Mouse (Mus musculus) ES-Bruce4 (cell line): Measurements from ENCODE around the gene Hist1h1d. TPM values are rescaled to one million over a fixed set of nuclear protein-coding genes. Genes with fewer than 3 reads are reported as not detected.
A peak's percentile ranks its signal among the peaks of the same experiment; 100 is the strongest.
"Not testable (repeated sequence)": the region's sequence is repeated elsewhere in the genome, so short reads cannot be mapped to it uniquely, and the experiment has no call there.

Experiments used
- H3K27ac ChIP-seq: 2 replicates; pipeline ENCODE4 v1.5.1; 2012; ENCODE audit warnings: low read length, inconsistent platforms; ENCODE audit not compliant: insufficient read depth
- H3K27me3 ChIP-seq: 2 replicates; pipeline ENCODE4 v1.6.1; 2012; ENCODE audit warnings: mild to moderate bottlenecking, low read length, inconsistent platforms; ENCODE audit not compliant: control insufficient read depth, poor library complexity, insufficient read depth, severe bottlenecking
- H3K36me3 ChIP-seq: 2 replicates; pipeline ENCODE4 v1.6.1; 2012; ENCODE audit warnings: inconsistent platforms, mild to moderate bottlenecking, low read length, moderate library complexity; ENCODE audit not compliant: control insufficient read depth, poor library complexity, insufficient read depth, severe bottlenecking
- H3K4me1 ChIP-seq: one replicate; pipeline ENCODE4 v1.8.1; 2011; ENCODE audit warnings: low read length; ENCODE audit not compliant: control insufficient read depth, insufficient read depth
- H3K4me3 ChIP-seq: 2 replicates; pipeline ENCODE4 v1.5.1; 2011; ENCODE audit warnings: low read depth, mild to moderate bottlenecking, low read length
- H3K9ac ChIP-seq: 2 replicates; pipeline ENCODE4 v1.6.1; 2012; ENCODE audit warnings: low read depth, mild to moderate bottlenecking, inconsistent platforms; ENCODE audit not compliant: poor library complexity, severe bottlenecking
- H3K9me3 ChIP-seq: replicated peaks from 2 replicates; pipeline ENCODE4 v1.6.1; 2012; ENCODE audit warnings: mild to moderate bottlenecking, low read length, inconsistent platforms; ENCODE audit not compliant: control insufficient read depth, poor library complexity, insufficient read depth, severe bottlenecking
- CTCF ChIP-seq: IDR thresholded peaks from one replicate; pipeline ENCODE4 v1.8.1; 2011; ENCODE audit warnings: low read depth, low read length
- EP300 ChIP-seq: IDR thresholded peaks from 2 replicates; pipeline ENCODE4 v1.6.1; 2011; ENCODE audit warnings: low read depth, low read length; ENCODE audit not compliant: insufficient read depth
- POLR2A ChIP-seq: IDR thresholded peaks from one replicate; pipeline ENCODE4 v1.8.1; 2011; ENCODE audit warnings: low read length; ENCODE audit not compliant: insufficient read depth
- polyA plus RNA-seq: library from polyadenylated mRNA; stranded (reverse); fragments of >200 nt; gene quantifications from 2 replicates; pipeline ENCODE4 v1.2.4, GENCODE M21; 2011; ENCODE audit warnings: low read depth; ENCODE audit not compliant: missing spikeins, insufficient read depth, insufficient read length

Hist1h1d gene
- polyA plus RNA-seq, 1 experiment, result 1.6 TPM

GRCm38 (mm10) chr13:23574546-23575170, 21.6 kb downstream of the Hist1h1d start:
- H3K36me3 ChIP-seq, H3K27me3 ChIP-seq, H3K9me3 ChIP-seq, H3K4me1 ChIP-seq: not testable (repeated sequence)
- H3K27ac ChIP-seq, result peak overlapping the region; percentile 96
- peak overlapping the region; percentile 59 for H3K4me3 ChIP-seq
- peak; percentile 91 for TF ChIP-seq POLR2A
- H3K9ac ChIP-seq, result peak overlapping the region; percentile 82

DNA sequence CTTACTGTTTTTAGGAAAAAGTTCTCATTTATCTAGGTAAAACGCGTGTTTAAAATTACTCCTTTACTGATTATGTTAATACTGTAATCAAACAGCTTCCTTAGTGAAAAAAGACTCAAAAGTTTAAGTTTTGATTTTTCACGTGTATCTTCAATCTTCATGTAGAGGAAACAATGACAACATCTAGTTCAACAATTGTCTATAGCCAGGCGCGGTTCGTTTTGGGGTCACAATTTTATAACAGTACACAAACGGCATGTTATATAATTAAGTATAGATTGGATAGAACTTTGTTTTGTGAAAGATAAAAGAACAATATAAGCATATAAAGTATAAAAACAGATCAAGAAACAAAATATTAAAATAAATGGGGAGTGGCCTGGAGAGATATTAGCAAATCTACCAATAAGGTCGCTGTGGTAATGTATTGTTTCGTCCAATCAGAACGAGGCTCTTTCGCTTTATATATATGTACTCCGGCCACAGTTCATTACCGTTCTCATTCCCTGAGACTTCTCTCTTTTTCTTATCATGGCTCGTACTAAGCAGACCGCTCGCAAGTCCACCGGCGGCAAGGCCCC, 22.3 kb downstream of the Hist1h1d start, which contains the start of gene Hist1h3d:
Gene Hist1h3d, plus strand, starts transcription at position 493 of the 581 bp plus-strand sequence.
- Histone ChIP-seq H3K9me3 (no peaks in the 10 kb centered on the region), H3K36me3 (no peaks in the 10 kb centered on the region), H3K4me1 (no peaks in the 10 kb centered on the region), H3K4me3 (peak within 1 kb of the TSS; percentile 85), H3K27me3 (no peaks in the 10 kb centered on the region), H3K9ac (peak within 1 kb of the TSS; percentile 82), H3K27ac (peak within 1 kb of the TSS; percentile 96)
- no peak for TF ChIP-seq CTCF
- no peak for TF ChIP-seq POLR2A
- no peak for TF ChIP-seq EP300

- Histone ChIP-seq H3K4me3 (peak overlapping the region; percentile 85), H3K9ac (peak overlapping the region; percentile 79), H3K27ac (peak overlapping the region; percentile 58; the same call in 1 of the 2 replicates)
- H3K4me1 ChIP-seq, H3K9me3 ChIP-seq, H3K36me3 ChIP-seq, H3K27me3 ChIP-seq: not testable (repeated sequence)
- peak; percentile 81 for TF ChIP-seq POLR2A
Measured at GRCm38 (mm10) chr13:23575864-23576313, 22.8 kb downstream of the Hist1h1d start.

DNA sequence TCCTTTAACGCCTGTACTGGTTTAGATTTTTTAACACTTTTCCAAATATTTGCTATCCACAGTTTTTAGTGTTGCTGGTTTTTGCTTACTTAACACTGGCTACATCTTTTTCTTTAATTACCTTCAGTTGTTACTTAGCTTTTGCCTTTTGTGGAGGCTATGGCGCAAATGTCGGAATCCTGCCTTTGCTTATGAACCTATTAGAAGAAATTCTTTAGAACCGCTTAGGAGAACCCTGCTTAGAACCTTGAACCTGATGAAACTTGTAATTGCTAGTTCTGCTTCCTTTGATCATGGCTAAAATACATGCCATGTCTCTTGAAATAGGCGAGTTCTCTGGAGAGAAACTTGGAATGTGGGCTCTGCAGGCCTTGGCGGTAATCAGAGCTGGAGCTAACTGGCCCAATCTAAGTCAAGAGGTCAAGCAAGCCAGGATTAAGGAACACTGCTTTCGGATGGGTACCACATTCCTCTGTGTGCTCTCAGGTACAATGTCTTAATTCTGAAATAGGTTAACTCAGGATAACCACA, 23.4 kb downstream of the Hist1h1d start:
- Histone ChIP-seq H3K9ac (peak overlapping the region; percentile 79), H3K9me3 (no peaks in the 10 kb centered on the region), H3K4me3 (peak overlapping the region; percentile 72), H3K36me3 (no peaks in the 10 kb centered on the region), H3K27ac (peak overlapping the region; percentile 93), H3K4me1 (no peaks in the 10 kb centered on the region), H3K27me3 (no peaks in the 10 kb centered on the region)
- TF ChIP-seq CTCF, result no peak
- TF ChIP-seq EP300, result no peak
- no peak for TF ChIP-seq POLR2A

GRCm38 (mm10) chr13:23576906-23577639, 24.0 kb downstream of the Hist1h1d start:
- Histone ChIP-seq H3K9ac (peak overlapping the region; percentile 79), H3K9me3 (no peaks in the 10 kb centered on the region), H3K4me1 (no peaks in the 10 kb centered on the region), H3K4me3 (peak overlapping the region; percentile 72; the same call in 1 of the 2 replicates), H3K27me3 (no peaks in the 10 kb centered on the region), H3K27ac (peak overlapping the region; percentile 93), H3K36me3 (no peaks in the 10 kb centered on the region)
- TF ChIP-seq CTCF (no peak), POLR2A (no peak), EP300 (no peak)

DNA sequence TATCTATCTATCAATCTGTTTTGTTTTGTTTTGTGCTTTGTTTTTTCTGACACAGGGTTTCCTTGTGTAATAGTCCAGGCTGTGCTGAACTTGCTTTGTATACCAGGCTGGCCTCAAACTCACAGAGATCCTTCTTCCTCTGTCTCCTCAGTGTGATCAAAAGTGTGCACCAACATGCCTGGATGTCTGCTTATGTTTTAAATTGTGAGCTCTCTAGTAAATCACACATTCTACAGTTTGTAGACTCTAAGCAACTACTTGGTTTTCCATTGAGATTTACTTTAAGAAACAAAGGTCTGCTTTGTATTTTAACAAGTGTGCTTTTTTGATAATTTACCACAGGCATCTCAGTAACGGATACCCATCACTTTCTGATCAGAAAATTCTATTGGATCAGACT, 24.8 kb downstream of the Hist1h1d start:
- Histone ChIP-seq H3K4me3 (no peak overlapping the region), H3K36me3 (no peaks in the 10 kb centered on the region), H3K9me3 (no peaks in the 10 kb centered on the region), H3K9ac (no peak overlapping the region), H3K4me1 (no peaks in the 10 kb centered on the region), H3K27me3 (no peaks in the 10 kb centered on the region), H3K27ac (no peak overlapping the region)
- TF ChIP-seq CTCF (no peak), POLR2A (no peak), EP300 (no peak)
